Mouse (Mus musculus): Measurements from ENCODE around the gene Txn2.
"Not testable (repeated sequence)": the region's sequence is repeated elsewhere in the genome, so short reads cannot be mapped to it uniquely, and the experiment has no call there.

Txn2 gene

DNA sequence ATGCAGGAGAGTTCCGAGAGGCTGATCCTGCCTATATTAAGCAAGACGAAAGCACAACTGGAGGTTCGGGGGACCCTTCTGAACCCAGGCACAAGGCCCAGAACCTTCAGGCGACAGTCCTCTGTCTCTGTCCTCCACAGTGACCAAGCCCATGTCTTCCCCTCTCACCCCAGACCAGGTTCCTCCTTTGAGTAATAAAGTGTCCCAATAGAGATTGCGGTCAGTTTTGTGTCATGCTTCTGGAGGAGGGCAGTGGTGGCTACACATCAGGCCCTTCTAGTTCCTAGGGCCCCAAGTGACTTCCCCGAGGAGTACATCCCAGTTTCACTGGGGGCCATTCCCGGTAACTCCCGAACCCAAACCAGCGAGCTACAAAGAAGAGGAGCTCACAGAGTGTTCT lies 54.0 kb downstream of the Txn2 start:
- DNase-seq: no peak

DNA sequence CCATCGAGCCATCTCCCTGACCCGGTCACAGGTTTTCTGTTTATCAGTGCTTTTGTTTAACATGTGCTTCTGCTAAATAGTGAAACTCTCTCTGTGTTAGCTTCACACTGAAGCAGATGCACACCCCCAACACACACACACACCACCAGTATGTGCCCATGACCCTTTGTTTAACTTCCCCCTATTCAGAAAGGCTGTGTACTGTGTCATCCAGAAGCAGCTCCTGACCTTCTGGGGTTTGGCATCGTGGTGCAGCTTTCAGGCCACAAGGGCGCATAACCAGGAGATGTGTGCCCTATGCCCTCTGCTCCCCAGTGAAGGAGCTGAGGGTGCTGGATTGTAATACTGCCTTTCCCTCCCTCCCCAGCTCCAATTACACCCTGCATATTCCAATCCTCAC lies 54.5 kb downstream of the Txn2 start:
- DNase-seq: no peak

DNA sequence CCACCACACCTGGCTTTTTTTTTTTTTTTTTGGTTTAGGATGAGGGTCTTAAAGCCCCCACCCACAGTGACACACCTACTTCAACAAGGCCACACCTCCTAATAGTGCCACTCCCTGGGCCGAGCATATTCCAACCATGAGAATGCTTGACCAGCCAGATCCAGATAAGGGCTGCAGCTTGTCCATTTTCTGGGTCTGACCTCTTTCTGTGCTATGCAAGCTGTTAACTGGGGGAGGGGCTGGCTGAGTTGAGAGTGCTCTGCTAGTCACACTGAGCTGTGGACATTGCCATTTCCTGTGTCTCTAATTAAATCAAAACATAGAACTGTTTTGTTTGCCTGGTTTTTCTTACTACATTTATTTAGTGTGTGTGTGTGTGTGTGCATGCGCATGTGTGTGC lies 55.2 kb downstream of the Txn2 start:
- no peak for DNase-seq

DNA sequence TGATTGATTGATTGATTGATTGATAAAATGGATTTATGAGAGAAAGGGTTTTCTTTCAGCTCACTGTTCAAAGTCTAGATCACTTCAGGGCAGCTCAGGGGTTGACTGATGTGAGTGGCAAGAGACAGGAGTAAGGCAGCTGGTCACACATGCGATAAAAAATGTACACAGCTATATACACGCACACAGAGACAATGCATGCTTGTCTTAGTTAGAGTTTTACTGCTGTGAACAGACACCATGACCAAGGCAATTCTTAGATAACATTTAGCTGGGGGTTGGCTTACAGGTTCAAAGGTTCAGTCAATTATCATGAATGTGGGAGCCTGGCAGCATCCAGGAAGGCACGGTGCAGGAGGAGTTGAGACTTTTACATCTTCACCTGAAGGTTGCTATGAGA lies 55.8 kb downstream of the Txn2 start:
- DNase-seq: no peak

DNA sequence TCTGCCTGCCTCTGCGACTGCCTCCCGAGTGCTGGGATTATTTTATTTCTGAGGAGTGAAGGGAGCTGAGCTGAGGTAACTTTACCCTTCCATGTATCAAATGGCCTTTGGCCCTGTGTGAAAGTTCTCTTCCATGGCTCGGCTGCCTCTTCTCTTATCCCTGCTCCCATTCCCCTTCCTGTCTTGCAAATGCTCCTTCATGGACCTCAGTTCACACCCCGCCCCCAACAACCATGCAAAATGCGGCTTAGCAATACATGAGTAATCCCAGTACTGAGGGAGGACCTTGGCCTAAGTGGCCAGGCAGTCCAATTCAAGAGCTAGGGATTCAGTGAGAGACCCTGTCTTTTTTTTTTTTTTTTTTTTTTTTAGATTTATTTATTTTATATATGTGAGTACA lies 60.5 kb downstream of the Txn2 start:
- no peak for DNase-seq

DNA sequence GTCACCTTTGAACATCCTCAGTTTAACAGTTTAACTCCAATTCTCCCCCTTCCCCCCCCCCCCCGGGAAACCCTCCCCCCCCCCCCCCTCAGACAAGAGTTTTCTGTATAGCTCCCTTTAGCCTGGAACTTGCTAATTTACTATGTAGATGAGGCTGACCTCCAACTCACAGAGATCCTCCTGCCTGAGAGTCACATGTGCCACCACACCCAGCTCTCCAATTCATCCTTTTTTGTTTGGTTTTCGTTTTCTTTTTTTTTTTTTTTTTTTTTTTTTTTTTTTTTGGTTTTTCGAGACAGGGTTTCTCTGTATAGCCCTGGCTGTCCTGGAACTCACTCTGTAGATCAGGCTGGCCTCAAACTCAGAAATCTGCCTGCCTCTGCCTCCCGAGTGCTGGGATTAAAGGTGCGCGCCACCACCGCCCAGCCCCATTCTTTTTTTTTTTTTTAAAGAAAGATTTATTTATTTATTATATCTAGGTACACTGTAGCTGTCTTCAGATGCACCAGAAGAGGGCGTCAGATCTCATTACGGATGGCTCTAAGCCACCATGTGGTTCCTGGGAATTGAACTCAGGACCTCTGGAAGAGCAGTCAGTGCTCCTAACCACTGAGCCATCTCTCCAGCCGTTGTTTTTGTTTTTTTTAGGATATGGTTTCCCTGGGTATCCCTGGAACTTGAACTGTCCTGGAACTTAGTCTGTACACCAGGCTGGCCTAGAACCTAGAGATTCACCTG lies 61.4 kb downstream of the Txn2 start:
- DNase-seq: not testable (repeated sequence)

DNA sequence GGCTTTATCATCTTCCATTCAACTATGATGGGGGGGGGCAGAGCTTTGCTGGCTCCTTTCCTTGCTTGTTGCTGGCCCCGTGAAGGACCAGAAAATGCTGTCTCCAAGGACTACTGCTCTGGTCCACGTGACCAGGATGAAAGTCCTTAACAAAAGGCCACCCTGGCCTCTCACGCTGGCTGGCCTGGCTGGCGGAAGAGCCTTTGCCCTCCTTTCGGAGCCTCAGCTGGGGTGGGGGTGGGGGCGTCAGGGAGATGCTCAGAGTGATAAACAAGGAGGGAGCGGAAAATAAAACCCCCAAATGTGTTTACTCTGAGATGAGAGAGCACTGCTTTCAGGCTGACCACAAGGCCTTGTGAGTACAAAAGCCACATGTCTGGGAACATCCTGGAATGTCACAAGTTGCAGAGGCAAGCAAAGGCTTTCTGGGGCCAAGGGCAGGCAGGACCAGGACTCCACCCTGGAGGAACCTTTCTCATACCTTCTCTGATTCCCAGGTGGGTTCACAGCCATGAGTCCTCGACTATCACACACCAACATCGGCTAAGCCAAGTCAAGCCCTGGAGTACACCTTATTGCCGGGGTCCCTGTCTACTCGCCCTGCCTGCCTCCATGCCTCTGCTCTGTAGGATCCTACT lies 62.1 kb downstream of the Txn2 start:
- peak; percentile 47 for DNase-seq

All from kidney, adult 18-20 months (tissue).